Mouse (Mus musculus): Measurements from ENCODE around the gene Moxd1.

DNA sequence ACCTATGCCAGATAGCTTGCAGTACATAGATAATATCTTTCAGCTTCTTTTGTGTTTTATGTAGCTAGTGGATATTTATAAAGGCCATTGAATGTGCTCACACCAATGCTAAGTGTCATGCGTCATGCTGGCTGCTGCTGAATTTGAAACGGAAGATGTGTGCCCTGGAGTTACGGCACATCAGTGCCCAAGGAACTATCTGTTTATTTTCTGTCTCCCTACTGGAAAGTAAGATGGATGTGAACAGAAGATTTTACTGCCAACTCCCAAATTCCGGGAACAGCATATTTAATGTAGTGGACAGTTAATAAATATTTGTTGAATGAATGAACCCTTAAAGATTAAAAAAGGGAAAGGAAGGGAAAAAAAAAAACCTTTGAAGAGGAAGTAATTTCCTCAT is 119.8 kb downstream of the Moxd1 start:
- TF ChIP-seq CTCF (IDR thresholded peaks at IDR 0.05): no peak
- TF ChIP-seq POLR2A (IDR thresholded peaks at IDR 0.05; ENCODE audit: insufficient read depth, low read depth, low read length): no peak
- TF ChIP-seq EP300 (IDR thresholded peaks at IDR 0.05; ENCODE audit: insufficient read depth, low read depth, low read length): no peak
